Mouse (Mus musculus): ENCODE measurements around the gene Lpxn.

- TF ChIP-seq CTCF (conservative IDR thresholded peaks at IDR 0.05; ENCODE audit: insufficient read depth, insufficient read length, low read depth, low read length) (no peak), POLR2A (IDR thresholded peaks at IDR 0.05; ENCODE audit: low read depth, low read length) (no peak)
These were observed 35.6 kb downstream of the Lpxn start for GRCm38 (mm10) chr19:12831559-12831958.

Data from kidney, adult 2 months (tissue).